Mouse (Mus musculus) C2C12 (cell line): ENCODE results near the gene Map7d1.

Experiments
- CEBPB ChIP-seq: IDR thresholded peaks from one replicate; pipeline ENCODE4 v1.6.1; 2011; ENCODE audit warnings: low read depth, mild to moderate bottlenecking, control low read depth, moderate library complexity
- CTCF ChIP-seq: IDR thresholded peaks from one replicate; pipeline ENCODE4 v1.5.1; 2011; ENCODE audit not compliant: control insufficient read depth, insufficient read depth, insufficient read length
- MAX ChIP-seq: IDR thresholded peaks from one replicate; pipeline ENCODE4 v1.6.1; 2011; ENCODE audit warnings: mild to moderate bottlenecking, control low read depth
- MYOD1 ChIP-seq: IDR thresholded peaks from one replicate; pipeline ENCODE4 v1.6.1; 2011; ENCODE audit warnings: low read depth; ENCODE audit not compliant: control insufficient read depth, insufficient read length

- TF ChIP-seq CTCF = no peak
- TF ChIP-seq MAX = no peak
- no peak for TF ChIP-seq MYOD1
- TF ChIP-seq CEBPB = no peak
Observed at GRCm38 (mm10) chr4:126281706-126282105, 25.6 kb upstream of the Map7d1 start.
